Mouse (Mus musculus): ENCODE measurements around the gene Sirpb1c. TPM values are rescaled to one million over a fixed set of nuclear protein-coding genes. Genes with fewer than 3 reads are reported as not detected.

The Sirpb1c gene
- 1.8 and 2.4 TPM in 2 replicates for polyA plus RNA-seq (2015; fragmentation: Nextera tagmentation; extraction: Ambion mirVana)

DNA sequence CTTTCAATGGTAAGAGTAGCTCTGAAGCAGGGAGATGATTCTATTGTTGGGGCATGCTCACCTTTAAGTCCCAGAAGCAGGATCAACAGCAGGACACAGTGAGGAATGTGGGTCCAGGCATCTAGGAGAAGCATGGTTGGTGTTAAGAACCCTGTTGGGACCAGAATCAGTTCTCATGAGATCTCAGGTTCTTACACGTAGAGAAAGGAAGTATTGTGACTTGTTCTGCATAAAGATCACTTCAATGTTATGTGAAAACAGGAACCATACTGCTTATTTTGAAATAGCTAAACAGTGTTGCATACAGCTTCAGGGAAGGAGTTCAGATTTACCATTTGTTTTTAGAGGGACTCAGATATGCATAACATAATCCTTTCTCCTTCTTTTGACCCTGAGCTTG, at the start of gene Sirpb1c:
Gene Sirpb1c (minus strand): TSS at position 249 of the 400 bp plus-strand sequence.

Other genes starting within 250 kb of the Sirpb1c start
- gene Gm5150, start 157.9 kb upstream of the Sirpb1c start, polyA plus RNA-seq (2015; fragmentation: Nextera tagmentation; extraction: Ambion mirVana): 0.30 TPM in 1 of 2 replicates, not detected in the other